Mouse (Mus musculus) heart, postnatal 0 days (tissue): ENCODE results near the gene Smarca2.

Experiments
- CTCF ChIP-seq: IDR thresholded peaks from 2 replicates; pipeline ENCODE4 v1.5.1; 2016; ENCODE audit warnings: antibody characterized with exemption, control low read depth, low read depth
- EP300 ChIP-seq: IDR thresholded peaks from 2 replicates; pipeline ENCODE4 v1.6.1; 2016; ENCODE audit warnings: antibody characterized with exemption, low read depth

- TF ChIP-seq CTCF (no peak), EP300 (no peak)
Measured at GRCm38 (mm10) chr19:26607551-26608433, 2.9 kb downstream of the Smarca2 start.
